Mouse (Mus musculus) ZHBTc4 (cell line): Measurements from ENCODE around the gene Slc35b4.

Experiments used
- DNase-seq: peaks from one replicate; pipeline ENCODE4 v3.0.0-alpha.2; 2011; ENCODE audit warnings: low read depth, low spot score

Slc35b4 gene

GRCm38 (mm10) chr6:34176864-34177247, at the start of gene Slc35b4:
TSS of gene Slc35b4 (minus strand) at chr6:34177111.
- DNase-seq = peak; percentile 99

GRCm38 (mm10) chr6:34225004-34225599, 48.2 kb upstream of the Slc35b4 start:
- DNase-seq = peak; percentile 36

DNA sequence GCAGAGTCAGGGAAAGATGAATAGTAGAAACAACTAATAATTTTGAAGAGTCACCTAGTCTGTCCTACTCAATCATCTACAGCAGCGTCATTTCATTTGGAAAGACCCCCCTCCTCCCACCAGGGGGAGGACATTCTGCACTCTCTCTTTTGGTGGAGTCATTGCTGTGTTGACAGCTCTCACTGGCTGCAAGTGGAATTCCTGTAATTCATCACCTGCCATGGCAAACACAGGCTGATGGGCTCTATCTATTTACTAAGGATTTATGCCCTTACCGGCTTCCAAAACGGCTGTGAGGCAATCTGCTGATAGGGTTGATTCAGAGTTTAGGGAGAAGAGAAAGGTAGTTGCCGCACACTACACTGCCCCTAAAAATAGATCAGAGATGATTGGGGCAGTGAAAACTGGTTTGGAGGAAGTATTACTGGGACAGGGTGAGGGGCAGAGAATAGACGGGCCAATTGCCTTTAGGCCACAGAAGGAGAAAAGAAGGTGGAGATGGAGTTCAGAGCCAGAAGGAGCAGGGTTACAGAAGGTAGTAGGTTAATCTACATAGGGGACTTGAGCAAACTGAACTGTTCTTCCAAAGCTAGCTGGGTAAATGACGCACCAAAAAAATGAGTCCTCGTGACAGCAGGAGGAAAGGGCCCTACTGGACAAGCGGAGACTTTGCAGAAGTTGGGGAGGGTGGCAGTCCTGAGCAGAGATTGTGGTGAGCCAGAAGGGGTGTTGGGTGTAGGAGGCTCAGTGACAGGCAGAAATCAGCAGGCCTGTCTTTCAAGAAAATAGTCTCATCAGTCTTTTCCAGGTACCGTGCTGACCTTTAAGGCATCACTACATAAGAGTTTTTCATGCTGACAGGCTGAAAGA, 39.8 kb upstream of the Slc35b4 start:
- DNase-seq = no peak

GRCm38 (mm10) chr6:34205754-34206153, 28.8 kb upstream of the Slc35b4 start:
- DNase-seq = no peak

GRCm38 (mm10) chr6:34204971-34205572, 28.2 kb upstream of the Slc35b4 start:
- DNase-seq = peak; percentile 68

DNA sequence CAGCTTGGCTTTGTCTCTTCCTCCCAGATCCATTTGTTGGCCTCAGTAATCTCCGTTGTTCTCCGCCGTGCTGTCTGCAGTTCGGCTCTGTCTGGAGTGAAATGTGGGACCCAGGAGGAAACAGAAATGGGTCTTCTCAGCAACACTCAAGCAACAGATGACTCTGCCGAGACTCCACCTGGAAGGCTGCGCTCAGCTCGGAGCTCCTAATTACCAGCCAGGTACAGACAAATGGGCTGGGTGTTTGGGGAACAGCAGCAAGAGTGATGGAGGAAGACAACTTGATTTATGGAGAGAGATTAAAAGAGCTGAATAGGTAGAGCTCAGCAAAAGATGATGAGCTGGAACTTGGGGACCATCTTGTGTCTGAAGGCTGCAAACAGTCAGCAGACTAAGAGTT, 26.6 kb upstream of the Slc35b4 start:
- DNase-seq = no peak

DNA sequence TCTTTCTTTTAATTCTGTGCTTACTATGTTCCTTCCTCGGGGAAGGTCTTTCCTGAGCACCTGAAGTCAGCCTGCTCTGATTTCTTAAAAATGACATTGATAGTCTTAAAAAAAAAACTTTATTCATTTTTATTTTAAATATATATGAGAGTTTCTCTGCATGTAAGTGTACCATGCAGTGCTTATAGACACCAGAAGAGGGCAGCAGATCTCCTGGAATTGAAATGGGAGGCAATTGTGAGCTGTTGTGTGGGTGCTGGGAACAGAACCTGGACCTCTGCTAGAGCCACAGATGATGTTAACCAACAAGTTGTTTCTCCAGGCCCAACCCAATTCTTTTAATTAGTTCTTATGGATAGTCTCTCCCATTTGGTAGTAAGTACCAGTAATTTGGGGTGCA, 18.1 kb upstream of the Slc35b4 start:
- no peak for DNase-seq

GRCm38 (mm10) chr6:34193708-34194475, 17.0 kb upstream of the Slc35b4 start:
- peak; percentile 73 for DNase-seq

DNA sequence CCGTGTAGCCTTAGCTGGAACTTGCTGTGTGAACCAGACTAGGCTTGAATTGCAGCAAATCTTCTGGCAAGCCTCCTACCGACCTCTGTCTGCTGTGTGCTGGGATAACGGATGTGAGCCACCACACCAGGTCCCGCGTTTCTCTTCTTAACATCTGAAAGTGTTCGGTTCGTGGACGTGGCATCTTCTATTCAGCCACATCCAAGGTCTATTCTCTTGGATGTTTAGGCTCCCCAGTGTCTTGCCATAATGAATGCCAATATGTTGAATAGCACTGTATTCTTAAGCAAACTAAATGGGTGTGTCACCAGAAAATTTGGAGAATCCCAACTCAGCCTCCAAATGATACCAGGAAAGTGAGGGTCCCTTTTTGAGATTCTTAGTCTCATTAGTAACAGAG, 14.5 kb upstream of the Slc35b4 start:
- DNase-seq = peak; percentile 85

DNA sequence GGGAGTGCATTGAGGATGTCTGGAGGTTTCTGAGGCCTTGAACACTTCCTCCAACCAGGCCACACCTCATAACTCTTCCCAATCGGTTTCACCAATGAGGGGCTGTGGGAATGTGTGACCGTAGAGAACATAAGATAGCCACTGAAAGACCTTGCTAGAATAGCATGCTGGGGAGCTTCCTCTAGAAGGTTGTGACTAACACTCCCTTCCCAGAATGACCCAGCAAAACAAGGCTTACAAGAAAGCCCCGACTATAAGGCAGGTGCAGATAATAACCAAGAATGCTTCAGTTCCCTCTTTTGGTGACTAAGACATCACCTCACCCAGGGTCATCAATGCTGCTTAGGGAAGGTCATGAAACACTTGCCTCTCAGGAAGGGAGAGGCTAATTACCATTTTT, 12.6 kb upstream of the Slc35b4 start:
- peak; percentile 65 for DNase-seq

DNA sequence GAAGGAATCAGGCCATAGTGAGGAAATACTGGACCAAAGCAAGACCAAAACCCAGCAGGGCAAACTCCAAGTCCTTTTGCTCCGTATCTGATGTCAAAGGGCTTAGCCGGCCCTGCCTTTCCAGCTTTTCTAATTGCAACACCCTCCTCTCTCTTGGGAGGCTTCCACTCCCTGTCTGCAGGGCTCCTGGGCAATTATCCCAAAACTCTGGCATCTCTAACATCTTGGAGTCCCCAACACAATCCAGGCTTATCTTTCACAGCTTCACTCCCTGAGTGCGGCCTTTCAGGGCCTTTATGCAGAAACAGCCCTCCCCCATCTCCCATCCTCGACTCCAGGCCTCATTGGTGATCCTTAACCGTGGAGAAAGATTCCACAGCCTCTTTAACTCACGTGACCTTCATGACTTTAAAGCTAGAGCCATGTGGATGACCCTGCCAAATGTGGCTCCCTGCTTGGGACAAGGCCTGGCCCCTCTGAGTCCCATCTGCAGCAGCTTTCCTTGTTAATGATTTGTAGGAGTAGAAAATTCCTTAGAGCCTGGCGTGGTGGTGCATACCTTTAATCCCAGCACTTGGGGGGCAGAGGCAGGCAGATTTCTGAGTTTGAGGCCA, 11.2 kb upstream of the Slc35b4 start:
- peak; percentile 80 for DNase-seq

DNA sequence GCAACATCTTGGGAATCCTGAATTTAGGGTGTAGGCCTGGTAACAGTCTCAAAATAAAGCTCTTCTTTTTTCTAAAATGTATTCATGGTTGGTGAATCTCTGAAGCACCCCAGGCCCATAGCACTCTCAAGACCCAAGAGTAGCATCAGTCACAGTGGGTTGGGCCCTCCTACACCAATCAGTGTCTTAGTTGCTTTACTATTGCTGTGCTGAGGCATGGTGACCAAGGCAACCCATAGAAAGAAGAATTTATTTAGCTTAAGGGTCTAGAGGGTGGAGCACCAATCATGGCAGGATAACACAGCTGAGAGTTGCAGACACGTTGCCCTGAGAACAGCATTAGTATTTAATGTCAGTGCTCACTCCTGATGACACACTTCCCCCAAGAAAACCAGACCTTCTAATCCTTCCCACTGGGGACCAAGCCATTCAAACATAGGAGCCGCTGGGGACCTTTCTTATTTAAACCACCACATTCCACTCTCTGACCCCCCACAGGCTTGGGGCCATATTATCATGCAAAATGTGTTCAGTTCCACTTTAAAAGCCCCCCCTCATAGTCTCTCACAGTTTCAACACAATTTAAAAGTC, 10.5 kb upstream of the Slc35b4 start:
- peak; percentile 91 for DNase-seq

- DNase-seq = peak; percentile 70
These were observed 6.4 kb upstream of the Slc35b4 start for GRCm38 (mm10) chr6:34183326-34183725.

DNA sequence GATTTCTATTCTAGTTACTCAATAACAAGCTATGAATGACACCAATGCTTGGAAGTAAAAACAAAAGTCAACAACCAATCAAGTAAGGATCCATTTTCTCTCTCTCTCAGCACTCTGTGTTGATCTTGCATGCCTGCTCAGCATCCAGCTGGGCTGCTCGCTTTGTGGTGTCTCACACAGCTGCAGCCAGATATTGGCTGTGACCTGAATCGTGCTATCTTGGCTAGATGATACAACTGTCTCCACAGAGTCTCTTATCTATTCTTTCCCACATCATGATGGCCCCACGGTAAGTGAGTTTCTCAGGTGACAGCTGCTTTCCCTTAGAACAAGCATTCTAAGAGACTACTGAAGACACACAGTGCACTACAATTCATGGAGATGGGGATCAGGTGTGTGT, 5.0 kb upstream of the Slc35b4 start:
- DNase-seq = no peak

DNA sequence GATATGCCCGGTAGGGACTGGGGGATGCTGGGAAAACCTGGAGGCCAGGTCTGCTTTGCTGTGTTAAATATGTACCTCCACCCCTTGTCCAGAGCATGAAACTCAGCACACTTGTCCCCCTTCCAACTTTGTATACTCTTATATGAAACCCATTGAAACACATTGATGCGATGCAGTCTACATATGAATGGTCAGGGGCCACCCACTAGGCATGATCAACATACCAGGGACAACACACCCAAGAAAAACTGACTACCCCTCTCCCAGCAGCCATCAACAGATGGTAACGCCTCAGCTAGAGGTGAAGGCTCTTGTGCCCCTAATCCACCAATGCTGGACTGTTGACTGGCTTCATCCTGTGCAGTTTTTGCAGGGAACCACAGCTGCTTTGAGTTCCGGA, 3.0 kb upstream of the Slc35b4 start:
- peak; percentile 77 for DNase-seq

GRCm38 (mm10) chr6:34179007-34179406, 2.1 kb upstream of the Slc35b4 start:
- DNase-seq = no peak

- DNase-seq = peak; percentile 68
These were observed 624 bp downstream of the Slc35b4 start for GRCm38 (mm10) chr6:34176111-34176863.

DNA sequence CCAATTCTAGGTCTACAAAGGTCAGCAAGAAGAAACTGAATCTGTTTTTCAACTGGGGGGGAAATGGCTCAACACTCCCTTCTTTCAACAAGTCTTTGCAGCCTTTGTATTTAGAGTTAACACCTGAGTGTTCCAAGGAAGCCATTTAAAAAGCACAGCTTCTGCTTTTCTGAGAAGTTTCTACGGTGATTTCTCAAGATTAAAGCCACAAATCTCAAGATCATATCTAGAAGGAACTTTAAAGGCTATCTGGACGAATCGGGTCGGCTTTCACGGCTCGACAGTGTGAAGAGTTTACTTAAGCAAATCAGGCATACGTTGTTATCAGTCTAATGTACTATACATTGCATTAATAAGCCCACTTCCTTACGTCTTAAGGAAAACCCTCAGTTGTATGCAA, 2.2 kb downstream of the Slc35b4 start:
- DNase-seq = no peak

GRCm38 (mm10) chr6:34173251-34173650, 3.7 kb downstream of the Slc35b4 start:
- no peak for DNase-seq

DNA sequence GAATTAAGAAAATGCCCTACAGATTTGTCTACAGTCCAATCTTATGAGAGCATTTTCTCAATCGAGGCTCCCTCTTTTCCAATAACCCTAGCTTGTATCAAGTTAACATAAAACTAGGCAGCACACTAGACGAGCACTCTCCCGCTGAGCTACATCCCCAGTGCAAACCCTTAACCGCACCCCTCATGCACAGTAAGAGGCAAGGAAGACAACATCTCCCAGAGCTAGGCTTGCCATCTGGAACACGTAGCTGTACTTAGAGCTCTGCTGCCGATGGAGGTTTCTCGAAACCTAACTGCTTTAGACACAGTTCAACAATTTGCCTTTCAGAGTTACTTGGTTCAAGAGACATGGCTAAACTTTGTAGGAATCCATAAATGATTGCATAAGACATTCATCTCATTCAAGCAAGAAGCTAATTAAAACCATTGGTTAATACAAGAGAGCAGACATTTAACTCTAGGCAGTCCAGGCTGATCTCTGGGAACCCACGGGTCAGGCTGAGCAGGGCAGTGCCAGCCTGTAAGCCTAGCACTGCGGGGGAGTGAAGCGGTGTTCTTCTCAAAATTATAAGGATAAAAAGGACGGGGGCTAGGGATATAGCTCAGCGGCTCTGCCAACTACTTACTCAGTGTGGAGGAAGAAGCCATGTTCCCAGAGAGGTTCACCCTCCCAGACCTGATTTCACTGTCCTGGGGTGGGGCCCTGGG, 5.0 kb downstream of the Slc35b4 start:
- peak; percentile 32 for DNase-seq
